Mouse (Mus musculus): ENCODE measurements around the gene Tmem205. TPM values are rescaled to one million over a fixed set of nuclear protein-coding genes. Genes with fewer than 3 reads are reported as not detected.

Tmem205 gene
- polyA plus RNA-seq, 1 experiment from 2014 or later: 54.0 TPM

- peak overlapping the region; percentile 82 for H3K4me2 ChIP-seq (replicated peaks; ENCODE audit: low read depth, low read length)
- H3K27ac ChIP-seq (ENCODE audit: low read depth, low read length): no peak overlapping the region
- no peaks in the 10 kb centered on the region for H3K9me3 ChIP-seq (ENCODE audit: control insufficient read depth, low read length)
- no peaks in the 10 kb centered on the region for H3K36me3 ChIP-seq (ENCODE audit: control insufficient read depth, insufficient read depth, low read length)
- no peak overlapping the region for H3K9ac ChIP-seq (ENCODE audit: low read depth, low read length)
- WGBS: 77% methylated on average over 4 of the region's 4 CpGs
- H3K27me3 ChIP-seq (ENCODE audit: control insufficient read depth, insufficient read depth, low read length): no peaks in the 10 kb centered on the region
- no peak for ATAC-seq (ENCODE audit: low FRiP score, low TSS enrichment)
- H3K4me3 ChIP-seq (ENCODE audit: low read length): no peak overlapping the region; the same call in 1 of the 2 replicates
- H3K4me1 ChIP-seq (ENCODE audit: control insufficient read depth, insufficient read depth, low read length): no peaks in the 10 kb centered on the region
Measured at GRCm38 (mm10) chr9:21937711-21938175, 10.4 kb upstream of the Tmem205 start.

- 2% methylated on average over 41 of the region's 43 CpGs for WGBS
- no peaks in the 10 kb centered on the region for H3K27me3 ChIP-seq (ENCODE audit: control insufficient read depth, insufficient read depth, low read length)
- no peak within 1 kb of the TSS for H3K27ac ChIP-seq (ENCODE audit: low read depth, low read length)
- H3K9me3 ChIP-seq (ENCODE audit: control insufficient read depth, low read length): no peaks in the 10 kb centered on the region
- peak within 1 kb of the TSS; percentile 63 for H3K9ac ChIP-seq (ENCODE audit: low read depth, low read length)
- peak within 1 kb of the TSS; percentile 57 for H3K4me3 ChIP-seq (ENCODE audit: low read length)
- ATAC-seq (ENCODE audit: low FRiP score, low TSS enrichment): peak; percentile 97
- H3K36me3 ChIP-seq (ENCODE audit: control insufficient read depth, insufficient read depth, low read length): no peaks in the 10 kb centered on the region
- no peaks in the 10 kb centered on the region for H3K4me1 ChIP-seq (ENCODE audit: control insufficient read depth, insufficient read depth, low read length)
- peak within 1 kb of the TSS; percentile 82 for H3K4me2 ChIP-seq (replicated peaks; ENCODE audit: low read depth, low read length)
Measured at GRCm38 (mm10) chr9:21936692-21937570, 9.6 kb upstream of the Tmem205 start, which contains the start of gene Plppr2. Plppr2 (plus strand) TSS chr9:21937033.

GRCm38 (mm10) chr9:21935466-21936131 is 8.2 kb upstream of the Tmem205 start:
- Histone ChIP-seq H3K36me3 (ENCODE audit: control insufficient read depth, insufficient read depth, low read length) (no peaks in the 10 kb centered on the region), H3K4me3 (ENCODE audit: low read length) (no peak overlapping the region), H3K27ac (ENCODE audit: low read depth, low read length) (no peak overlapping the region), H3K27me3 (ENCODE audit: control insufficient read depth, insufficient read depth, low read length) (no peaks in the 10 kb centered on the region), H3K4me2 (replicated peaks; ENCODE audit: low read depth, low read length) (no peak overlapping the region), H3K9ac (ENCODE audit: low read depth, low read length) (no peak overlapping the region), H3K9me3 (ENCODE audit: control insufficient read depth, low read length) (no peaks in the 10 kb centered on the region), H3K4me1 (ENCODE audit: control insufficient read depth, insufficient read depth, low read length) (no peaks in the 10 kb centered on the region)
- 78% methylated on average over 7 of the region's 7 CpGs for WGBS
- ATAC-seq (ENCODE audit: low FRiP score, low TSS enrichment): no peak

- no peaks in the 10 kb centered on the region for H3K36me3 ChIP-seq (ENCODE audit: control insufficient read depth, insufficient read depth, low read length)
- H3K9me3 ChIP-seq (ENCODE audit: control insufficient read depth, low read length): no peaks in the 10 kb centered on the region
- no peak for ATAC-seq (ENCODE audit: low FRiP score, low TSS enrichment)
- H3K27me3 ChIP-seq (ENCODE audit: control insufficient read depth, insufficient read depth, low read length): no peaks in the 10 kb centered on the region
- no peak overlapping the region for H3K4me3 ChIP-seq (ENCODE audit: low read length)
- no peak overlapping the region for H3K4me2 ChIP-seq (replicated peaks; ENCODE audit: low read depth, low read length)
- no peak overlapping the region for H3K9ac ChIP-seq (ENCODE audit: low read depth, low read length)
- no peaks in the 10 kb centered on the region for H3K4me1 ChIP-seq (ENCODE audit: control insufficient read depth, insufficient read depth, low read length)
- no peak overlapping the region for H3K27ac ChIP-seq (ENCODE audit: low read depth, low read length)
- 87% methylated on average over 12 of the region's 12 CpGs for WGBS
Measured at GRCm38 (mm10) chr9:21934021-21934420, 6.7 kb upstream of the Tmem205 start.

GRCm38 (mm10) chr9:21932445-21933137 is 5.2 kb upstream of the Tmem205 start:
- no peaks in the 10 kb centered on the region for H3K9me3 ChIP-seq (ENCODE audit: control insufficient read depth, low read length)
- ATAC-seq (ENCODE audit: low FRiP score, low TSS enrichment): no peak
- H3K36me3 ChIP-seq (ENCODE audit: control insufficient read depth, insufficient read depth, low read length): no peaks in the 10 kb centered on the region
- no peak overlapping the region for H3K27ac ChIP-seq (ENCODE audit: low read depth, low read length)
- WGBS: 60% methylated on average over 12 of the region's 12 CpGs
- no peak overlapping the region for H3K4me2 ChIP-seq (replicated peaks; ENCODE audit: low read depth, low read length)
- no peaks in the 10 kb centered on the region for H3K4me1 ChIP-seq (ENCODE audit: control insufficient read depth, insufficient read depth, low read length)
- H3K4me3 ChIP-seq (ENCODE audit: low read length): no peak overlapping the region
- H3K9ac ChIP-seq (ENCODE audit: low read depth, low read length): no peak overlapping the region
- H3K27me3 ChIP-seq (ENCODE audit: control insufficient read depth, insufficient read depth, low read length): no peaks in the 10 kb centered on the region

GRCm38 (mm10) chr9:21932006-21932405 is 4.7 kb upstream of the Tmem205 start:
- Histone ChIP-seq H3K9ac (ENCODE audit: low read depth, low read length) (no peak overlapping the region), H3K4me2 (replicated peaks; ENCODE audit: low read depth, low read length) (no peak overlapping the region), H3K27ac (ENCODE audit: low read depth, low read length) (no peak overlapping the region), H3K36me3 (ENCODE audit: control insufficient read depth, insufficient read depth, low read length) (no peaks in the 10 kb centered on the region), H3K27me3 (ENCODE audit: control insufficient read depth, insufficient read depth, low read length) (no peaks in the 10 kb centered on the region), H3K4me1 (ENCODE audit: control insufficient read depth, insufficient read depth, low read length) (no peaks in the 10 kb centered on the region), H3K9me3 (ENCODE audit: control insufficient read depth, low read length) (no peaks in the 10 kb centered on the region), H3K4me3 (ENCODE audit: low read length) (no peak overlapping the region)
- ATAC-seq (ENCODE audit: low FRiP score, low TSS enrichment): no peak
- 73% methylated on average over 2 of the region's 2 CpGs for WGBS

- Histone ChIP-seq H3K4me2 (replicated peaks; ENCODE audit: low read depth, low read length) (no peak overlapping the region), H3K36me3 (ENCODE audit: control insufficient read depth, insufficient read depth, low read length) (no peaks in the 10 kb centered on the region; the same call in 1 of the 2 replicates), H3K4me1 (ENCODE audit: control insufficient read depth, insufficient read depth, low read length) (peaks cover 9% of the 10 kb centered on the region), H3K4me3 (ENCODE audit: low read length) (no peak overlapping the region), H3K9me3 (ENCODE audit: control insufficient read depth, low read length) (no peaks in the 10 kb centered on the region), H3K27me3 (ENCODE audit: control insufficient read depth, insufficient read depth, low read length) (no peaks in the 10 kb centered on the region), H3K9ac (ENCODE audit: low read depth, low read length) (no peak overlapping the region), H3K27ac (ENCODE audit: low read depth, low read length) (no peak overlapping the region)
- ATAC-seq (ENCODE audit: low FRiP score, low TSS enrichment): no peak
- WGBS: 71% methylated on average over 3 of the region's 3 CpGs
Measured at GRCm38 (mm10) chr9:21929208-21929607, 1.9 kb upstream of the Tmem205 start.

- Histone ChIP-seq H3K27ac (ENCODE audit: low read depth, low read length) (peak overlapping the region; percentile 39; the same call in 1 of the 2 replicates), H3K4me2 (replicated peaks; ENCODE audit: low read depth, low read length) (peak overlapping the region; percentile 67), H3K4me3 (ENCODE audit: low read length) (peak overlapping the region; percentile 46), H3K9ac (ENCODE audit: low read depth, low read length) (peak overlapping the region; percentile 65), H3K36me3 (ENCODE audit: control insufficient read depth, insufficient read depth, low read length) (no peaks in the 10 kb centered on the region; the same call in 1 of the 2 replicates), H3K27me3 (ENCODE audit: control insufficient read depth, insufficient read depth, low read length) (no peaks in the 10 kb centered on the region), H3K9me3 (ENCODE audit: control insufficient read depth, low read length) (no peaks in the 10 kb centered on the region), H3K4me1 (ENCODE audit: control insufficient read depth, insufficient read depth, low read length) (peaks cover 9% of the 10 kb centered on the region)
- 3% methylated on average over 6 of the region's 6 CpGs for WGBS
- no peak for ATAC-seq (ENCODE audit: low FRiP score, low TSS enrichment)
Measured at GRCm38 (mm10) chr9:21926784-21927183, 572 bp downstream of the Tmem205 start.

Measured in kidney, embryonic 14.5 days (tissue).